Mouse (Mus musculus) R1 (cell line): ENCODE measurements at regions not wholly inside any gene's neighbourhood (a gene's known extent, or its start where the extent isn't known, plus 50 kb on each side); places are given as distances from the start of the nearest gene placed in this dataset.

Source experiments
- DNase-seq: peaks from one replicate; pipeline ENCODE4 v3.0.0-alpha.2; 2018; ENCODE audit warnings: low read depth, low spot score

- DNase-seq = peak; percentile 37
Measured at GRCm38 (mm10) chr13:42244240-42245086, 56.8 kb upstream of the Edn1 start.

GRCm38 (mm10) chr13:42245753-42246409 is 55.4 kb upstream of the Edn1 start:
- no peak for DNase-seq
